ENCODE assay signal across 8 mouse cellular contexts in genomic region chr19:56919628-56920027, GRCm38 (mm10). TPM values are rescaled to one million over a fixed set of nuclear protein-coding genes. Genes with fewer than 3 reads are reported as not detected.
DNase-seq lines count a peak whose midpoint lies in the region; ATAC-seq lines count a peak whose summit lies in the region.

No protein-coding gene starts in this region.

- H3K9me3 ChIP-seq in hindbrain, embryonic 16.5 days (ENCODE audit: control insufficient read depth, low read length), result no peaks in the 10 kb centered on the region

- H3K4me3 ChIP-seq in hindbrain, embryonic 16.5 days (ENCODE audit: low read length), result no peak overlapping the region

- no peaks in the 10 kb centered on the region for H3K36me3 ChIP-seq in hindbrain, embryonic 16.5 days (ENCODE audit: control insufficient read depth, insufficient read depth, low read length)

- H3K27ac ChIP-seq in hindbrain, embryonic 16.5 days (ENCODE audit: low read depth, low read length), result no peak overlapping the region

- 29% methylated on average over 7 of the region's 7 CpGs for WGBS in hindbrain, embryonic 16.5 days

- no peaks in the 10 kb centered on the region for H3K27me3 ChIP-seq in hindbrain, embryonic 16.5 days (replicated peaks; ENCODE audit: control insufficient read depth, insufficient read depth, low read length)

- DNase-seq in R1 (ENCODE audit: low read depth, low spot score), result peak; percentile 75
- DNase-seq in cerebellum, postnatal 14 days, result peak; percentile 96 to 97
- DNase-seq in frontal cortex, postnatal 36 days (ENCODE audit: low spot score in 2 of 2), result peak; percentile 82 to 84
- DNase-seq in left cerebral cortex, adult 11 months (ENCODE audit: low spot score), result peak; percentile 51
- DNase-seq in right cerebral cortex, postnatal 36 days (ENCODE audit: low spot score in 2 of 2), result peak; percentile 64 to 65

- peak; percentile 91 for ATAC-seq in hindbrain, embryonic 16.5 days
- ATAC-seq in megakaryocyte-erythroid progenitor cell, adult 5-6 weeks (replicated peaks; ENCODE audit: low FRiP score, low TSS enrichment, poor library complexity, severe bottlenecking), result peak; percentile 72; the same call in 1 of the 2 replicates
- ATAC-seq in inflammation-experienced regulatory T-cells, adult 6 months, result no peak

- H3K4me1 ChIP-seq in hindbrain, embryonic 16.5 days (ENCODE audit: control insufficient read depth, insufficient read depth, low read depth, low read length), result no peaks in the 10 kb centered on the region

- H3K4me2 ChIP-seq in hindbrain, embryonic 16.5 days (ENCODE audit: low read length), result no peak overlapping the region

- H3K9ac ChIP-seq in hindbrain, embryonic 16.5 days (ENCODE audit: low read depth, low read length), result no peak overlapping the region

RNA-seq across cellular contexts. Expression of gene Vwa2, which starts 45.6 kb away (rescaled TPM):
- polyA plus RNA-seq in hindbrain, embryonic 16.5 days (2015; fragmentation: Nextera tagmentation; extraction: Ambion mirVana), result 0.66 and 0.75 TPM in 2 replicates
- total RNA-seq in megakaryocyte-erythroid progenitor cell, adult 5-6 weeks (2014; fragmentation: Nextera tagmentation), result not detected in 2 replicates
- not detected in 2 replicates for total RNA-seq in megakaryocyte-erythroid progenitor cell, adult 5-6 weeks (2017)
- polyA plus RNA-seq in inflammation-experienced regulatory T-cells, adult 6 months (2017; shearing (Covaris generic)), result not detected
